Mouse (Mus musculus) embryonic fibroblast, embryonic 13.5 days (primary cell): ENCODE data around the gene Izumo4. TPM values are rescaled to one million over a fixed set of nuclear protein-coding genes. Genes with fewer than 3 reads are reported as not detected.
A peak's percentile ranks its signal among the peaks of the same experiment; 100 is the strongest.

Experiments
- H3K27ac ChIP-seq: 2 replicates; pipeline ENCODE4 v1.5.1; 2012; ENCODE audit warnings: low read length, control low read depth, inconsistent platforms; ENCODE audit not compliant: insufficient read depth
- H3K4me1 ChIP-seq: 2 replicates; pipeline ENCODE4 v1.6.1; 2011; ENCODE audit warnings: low read length; ENCODE audit not compliant: control insufficient read depth, insufficient read depth
- H3K4me3 ChIP-seq: 2 replicates; pipeline ENCODE4 v1.5.1; 2011; ENCODE audit warnings: mild to moderate bottlenecking, control low read depth, low read length; ENCODE audit not compliant: insufficient read depth
- CTCF ChIP-seq: IDR thresholded peaks from 2 replicates; pipeline ENCODE4 v1.5.1; 2011; ENCODE audit warnings: mild to moderate bottlenecking, control low read depth, low read length, moderate library complexity, borderline replicate concordance; ENCODE audit not compliant: insufficient read depth
- POLR2A ChIP-seq: IDR thresholded peaks from 2 replicates; pipeline ENCODE4 v1.6.1; 2011; ENCODE audit warnings: low read depth, mild to moderate bottlenecking, control low read depth, low read length, moderate library complexity
- polyA plus RNA-seq: library from polyadenylated mRNA; stranded (reverse); fragments of >200 nt; gene quantifications from 2 replicates; pipeline ENCODE4 v1.2.4, GENCODE M21; 2011; ENCODE audit warnings: low read depth; ENCODE audit not compliant: missing spikeins, insufficient read length

The Izumo4 gene
- polyA plus RNA-seq, 1 experiment: 24.6 TPM

- TF ChIP-seq CTCF: peak; percentile 43; the same call in 1 of the 2 replicates
- no peak for TF ChIP-seq POLR2A
- peaks cover 3% of the 10 kb centered on the region for H3K4me1 ChIP-seq
- no peak overlapping the region for H3K4me3 ChIP-seq
- no peak overlapping the region for H3K27ac ChIP-seq
Observed at GRCm38 (mm10) chr10:80659213-80659612, 42.8 kb upstream of the Izumo4 start.

GRCm38 (mm10) chr10:80661149-80661548 lies 40.8 kb upstream of the Izumo4 start:
- H3K27ac ChIP-seq: no peak overlapping the region
- H3K4me1 ChIP-seq: 0 out of 2 replicates have a peak, but pooled peaks cover 3% of the 10 kb centered on the region
- H3K4me3 ChIP-seq: no peak overlapping the region
- TF ChIP-seq CTCF (peak; percentile 47; the same call in 1 of the 2 replicates), POLR2A (no peak)

DNA sequence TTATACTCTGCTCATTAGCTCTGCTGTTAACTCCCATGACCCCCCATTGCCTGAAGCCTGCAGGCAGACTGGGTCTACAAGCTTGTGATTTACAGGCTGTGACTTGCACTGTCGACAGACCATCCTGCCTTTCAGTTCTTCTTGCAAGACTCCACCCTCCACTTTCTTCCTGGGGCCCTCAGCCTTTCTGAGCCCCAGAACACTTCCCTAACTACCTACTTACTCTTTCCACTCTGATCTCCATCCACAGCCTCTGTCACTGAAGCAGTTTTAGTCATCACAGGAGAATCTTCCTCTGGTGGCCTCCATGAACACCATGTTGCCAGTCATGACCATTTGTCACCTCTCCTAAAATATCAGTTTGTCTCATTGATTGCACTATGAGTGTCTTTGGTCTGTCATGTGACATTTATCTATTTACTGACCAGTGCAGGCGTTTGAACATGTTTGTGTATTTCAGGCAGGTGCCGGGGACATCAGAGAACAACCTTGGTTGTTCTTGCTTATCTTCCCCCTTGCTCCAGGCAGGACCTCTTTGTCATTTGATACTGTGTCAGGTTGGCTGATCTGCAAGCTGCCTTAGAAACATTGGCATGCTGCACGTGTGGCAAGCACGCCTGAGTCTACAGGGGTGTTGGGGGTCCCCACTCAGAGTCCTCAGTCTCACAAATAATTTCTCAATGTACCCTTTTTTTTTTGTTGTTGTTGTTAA lies 38.3 kb upstream of the Izumo4 start:
- TF ChIP-seq POLR2A (no peak), CTCF (no peak)
- 0 out of 2 replicates have a peak, but pooled peaks cover 3% of the 10 kb centered on the region for H3K4me1 ChIP-seq
- H3K4me3 ChIP-seq: no peak overlapping the region

DNA sequence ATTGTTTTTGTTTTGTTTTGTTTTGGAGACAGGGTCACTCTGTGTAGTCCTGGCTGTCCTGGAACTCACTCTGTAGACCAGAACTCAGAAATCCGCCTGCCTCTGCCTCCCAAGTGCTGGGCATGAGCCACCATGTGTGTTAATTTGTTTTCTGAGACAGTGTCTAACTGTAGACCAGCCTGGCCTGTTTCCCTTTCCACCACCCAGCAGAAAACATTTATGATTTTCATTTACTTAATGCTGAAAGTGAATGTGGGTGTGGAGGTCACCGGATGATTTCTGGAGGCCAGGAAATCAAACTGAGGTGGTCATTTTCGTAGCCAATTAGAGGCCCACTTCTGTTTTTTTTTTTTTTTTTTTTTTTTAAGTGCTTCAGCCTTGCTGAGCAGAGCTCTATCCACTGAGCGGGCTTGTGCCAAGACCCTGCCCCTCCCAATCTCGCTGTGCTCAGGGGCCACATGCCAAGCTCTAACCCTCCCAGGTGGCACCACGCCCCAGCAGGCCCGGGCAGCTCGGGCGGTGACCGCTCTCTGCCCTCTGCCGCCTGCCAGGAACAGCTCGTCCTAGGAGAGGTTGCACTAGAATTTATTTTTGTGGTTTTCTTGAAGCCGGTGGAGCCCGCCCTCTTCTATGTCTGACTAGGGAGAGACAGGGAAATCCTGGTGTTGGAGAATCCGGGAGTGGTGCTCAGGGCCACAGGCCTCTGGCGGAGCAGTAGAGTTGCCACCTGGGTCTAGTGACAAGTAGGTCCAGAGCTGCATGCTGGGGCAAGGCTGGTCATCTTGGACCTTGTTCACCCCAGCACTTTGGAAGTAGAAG lies 37.6 kb upstream of the Izumo4 start:
- 0 out of 2 replicates have a peak, but pooled peaks cover 3% of the 10 kb centered on the region for H3K4me1 ChIP-seq
- TF ChIP-seq POLR2A: no peak
- TF ChIP-seq CTCF: no peak
- no peak overlapping the region for H3K4me3 ChIP-seq
- peak overlapping the region; percentile 54 for H3K27ac ChIP-seq

More for the DNA sequence above, 38.3 kb upstream of the Izumo4 start:
- H3K27ac ChIP-seq: no peak overlapping the region

DNA sequence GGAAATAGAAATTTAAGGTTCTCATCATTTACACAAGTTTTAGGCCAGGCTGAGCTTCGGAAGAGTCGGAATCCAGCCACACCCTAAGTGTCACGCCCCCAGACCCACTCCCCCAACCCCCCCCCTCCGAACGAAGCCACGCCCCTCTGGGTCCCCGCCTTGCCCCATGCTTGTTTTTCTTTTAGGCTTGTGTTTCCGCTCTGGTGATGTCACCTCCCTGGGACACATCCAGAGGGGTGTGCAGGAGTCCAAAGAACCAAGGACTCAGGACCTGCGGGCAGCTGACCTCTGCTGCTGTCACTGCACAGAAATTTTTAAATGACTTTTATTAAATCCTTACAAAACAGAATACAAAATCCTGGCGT lies 37.0 kb upstream of the Izumo4 start:
- H3K4me3 ChIP-seq: no peak overlapping the region
- TF ChIP-seq CTCF (no peak), POLR2A (no peak)
- peak overlapping the region; percentile 55 for H3K27ac ChIP-seq
- H3K4me1 ChIP-seq: 0 out of 2 replicates have a peak, but pooled peaks cover 3% of the 10 kb centered on the region

DNA sequence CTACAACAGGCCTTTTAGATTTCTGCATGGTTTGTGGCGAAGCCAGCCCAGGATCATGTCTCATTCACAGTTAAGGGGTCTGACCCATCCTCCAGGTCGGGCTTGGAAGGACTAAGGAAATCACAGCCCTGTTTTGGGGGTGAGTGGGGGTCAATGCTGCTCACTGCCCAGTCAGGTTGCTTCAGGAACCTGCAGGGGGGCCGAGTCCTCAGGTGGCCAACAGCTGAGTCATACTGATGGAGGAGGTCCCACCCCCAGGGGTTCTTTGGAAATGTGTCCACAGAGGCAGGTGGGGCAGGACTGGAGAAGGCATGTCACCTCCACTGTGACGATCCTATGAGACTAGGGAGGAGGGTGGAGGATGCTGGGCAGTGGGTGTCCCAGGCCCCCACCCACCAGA lies 36.5 kb upstream of the Izumo4 start:
- Histone ChIP-seq H3K27ac (peak overlapping the region; percentile 55), H3K4me1 (0 out of 2 replicates have a peak, but pooled peaks cover 3% of the 10 kb centered on the region), H3K4me3 (no peak overlapping the region)
- TF ChIP-seq CTCF: no peak
- no peak for TF ChIP-seq POLR2A

DNA sequence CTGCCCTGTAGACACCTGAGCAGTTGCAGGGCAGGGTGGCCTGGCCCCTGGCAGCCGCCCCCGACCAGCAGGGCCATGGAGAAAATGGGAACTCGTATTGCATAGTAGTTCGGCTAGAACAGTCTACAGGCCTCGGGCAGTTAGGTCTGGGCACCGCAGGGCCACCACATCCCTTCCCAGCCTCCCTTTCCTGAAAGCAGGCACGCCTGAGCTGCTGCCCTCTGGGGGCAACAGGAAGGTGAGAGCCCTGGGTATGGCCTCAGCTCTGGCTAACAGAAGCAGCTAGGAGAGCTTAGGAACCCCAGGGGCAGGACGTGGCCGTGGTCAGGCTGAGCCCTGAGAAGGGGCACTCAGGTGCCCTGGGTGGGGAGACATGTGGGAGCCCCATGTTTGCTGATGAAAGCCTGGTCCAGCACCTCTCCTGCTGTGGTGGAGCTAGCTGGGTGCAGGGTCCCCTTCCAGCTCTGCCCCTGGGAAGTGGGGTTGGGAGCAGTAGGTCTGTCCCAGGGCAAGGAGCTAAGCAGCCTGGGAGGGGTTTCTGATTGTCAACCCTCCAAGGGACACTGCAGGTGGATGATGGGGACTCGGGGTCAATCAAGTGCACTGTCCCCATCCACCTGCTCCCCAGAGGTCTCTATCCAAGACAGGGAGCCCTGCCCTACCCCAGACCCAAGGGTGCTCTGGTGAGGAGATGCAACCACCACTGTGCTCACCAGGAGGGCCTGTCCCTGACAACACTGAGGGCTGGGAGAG lies 35.8 kb upstream of the Izumo4 start:
- Histone ChIP-seq H3K4me1 (0 out of 2 replicates have a peak, but pooled peaks cover 3% of the 10 kb centered on the region), H3K4me3 (no peak overlapping the region), H3K27ac (no peak overlapping the region)
- TF ChIP-seq POLR2A: no peak
- TF ChIP-seq CTCF: no peak

- Histone ChIP-seq H3K4me1 (0 out of 2 replicates have a peak, but pooled peaks cover 3% of the 10 kb centered on the region), H3K27ac (no peak overlapping the region), H3K4me3 (no peak overlapping the region)
- TF ChIP-seq CTCF (no peak), POLR2A (no peak)
Observed at GRCm38 (mm10) chr10:80666837-80667412, 35.1 kb upstream of the Izumo4 start.

DNA sequence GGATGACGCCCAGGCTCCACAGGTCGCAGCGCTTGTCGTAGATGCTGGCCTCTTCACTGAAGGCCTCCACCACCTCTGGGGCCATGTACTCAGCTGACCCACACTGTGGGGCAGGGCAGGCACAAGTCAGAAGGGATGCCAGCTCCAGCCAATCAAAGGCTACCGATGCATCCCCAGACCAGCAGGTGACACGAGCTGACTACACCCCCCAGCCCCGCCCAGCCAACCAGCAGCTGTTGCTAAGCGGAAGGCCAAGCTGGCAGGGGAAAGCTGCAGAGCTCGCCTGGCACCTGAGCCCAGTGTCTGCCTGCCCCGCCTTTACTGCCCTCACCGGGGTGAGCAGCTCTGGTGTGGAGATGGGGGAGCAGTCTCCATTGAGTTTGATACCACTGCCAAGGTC lies 33.4 kb upstream of the Izumo4 start:
- 0 out of 2 replicates have a peak, but pooled peaks cover 3% of the 10 kb centered on the region for H3K4me1 ChIP-seq
- no peak overlapping the region for H3K4me3 ChIP-seq
- TF ChIP-seq POLR2A: no peak
- no peak overlapping the region for H3K27ac ChIP-seq

DNA sequence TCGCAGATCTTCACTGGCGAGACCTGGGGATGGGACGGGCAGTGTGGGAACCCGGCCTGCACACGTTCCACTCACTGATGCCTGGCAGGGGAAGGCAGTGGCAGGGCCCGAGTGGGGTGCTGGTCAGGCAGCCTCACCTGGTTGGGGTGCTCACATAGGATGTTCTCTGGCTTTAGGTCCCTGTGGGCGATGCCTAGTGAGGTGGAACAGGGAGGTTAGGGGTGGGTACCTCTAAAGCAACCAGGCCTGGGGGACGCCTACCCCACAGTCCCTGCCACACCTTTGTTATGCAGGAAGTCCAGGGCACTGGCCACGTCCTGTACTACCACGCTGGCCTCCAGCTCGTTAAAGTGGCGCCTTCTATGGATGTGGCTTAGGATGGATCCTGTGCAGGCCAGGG lies 33.0 kb upstream of the Izumo4 start:
- Histone ChIP-seq H3K4me3 (no peak overlapping the region), H3K4me1 (0 out of 2 replicates have a peak, but pooled peaks cover 3% of the 10 kb centered on the region), H3K27ac (no peak overlapping the region)
- TF ChIP-seq CTCF: no peak
- no peak for TF ChIP-seq POLR2A
